9 mouse cellular contexts compared by ENCODE assay signal in genomic region chr5:35523735-35524134, GRCm38 (mm10). TPM values are rescaled to one million over a fixed set of nuclear protein-coding genes. Genes with fewer than 3 reads are reported as not detected.
DNase-seq lines count a peak whose midpoint lies in the region; ATAC-seq and TF ChIP-seq lines count a peak whose summit lies in the region.
"Had no signal": no experiment of that assay in that cellular context is flagged by ENCODE, and none has a peak within 500 bp of the region (broad histone marks: within the 10 kb centered on the region; RNA-seq: fewer than 3 reads in every experiment).

No protein-coding gene starts in this region.

- TF ChIP-seq EP300 in MEL (IDR thresholded peaks at IDR 0.05; ENCODE audit: low read depth in 1 of 2, low read length in 2 of 2) = no peak

- 4% methylated on average over 5 of the region's 5 CpGs for WGBS in forebrain, embryonic 10.5 days
- 4% methylated on average over 5 of the region's 5 CpGs for WGBS in forebrain, embryonic 16.5 days
- WGBS in cerebellum, adult 2 months = 3% methylated on average over 5 of the region's 5 CpGs
- WGBS in forebrain, postnatal 0 days = under 1% methylated on average over 5 of the region's 5 CpGs
- WGBS in large intestine, adult 2 months = 6% methylated on average over 5 of the region's 5 CpGs

- H3K4me2 ChIP-seq in forebrain, embryonic 16.5 days (ENCODE audit: low read length) = no peak overlapping the region
- H3K4me2 ChIP-seq in forebrain, postnatal 0 days (ENCODE audit: low read depth) = no peak overlapping the region
- H3K4me2 ChIP-seq: limb, embryonic 13.5 days had no signal

- TF ChIP-seq CTCF in MEL (IDR thresholded peaks at IDR 0.05 in 2 of 3, conservative IDR thresholded peaks at IDR 0.05 in 1 of 3; ENCODE audit: control insufficient read depth in 1 of 3, insufficient read depth in 1 of 3, low read depth in 2 of 3, low read length in 3 of 3, poor library complexity in 1 of 3, severe bottlenecking in 1 of 3) = peak; percentile 56 to 59 (median 56)
- TF ChIP-seq CTCF in cerebellum, adult 2 months (IDR thresholded peaks at IDR 0.05; ENCODE audit: borderline replicate concordance, insufficient read depth, low read depth, low read length) = peak; percentile 88
- TF ChIP-seq CTCF in forebrain, postnatal 0 days (IDR thresholded peaks at IDR 0.05; ENCODE audit: low read depth) = peak; percentile 90

- no peaks in the 10 kb centered on the region for H3K9me3 ChIP-seq in forebrain, embryonic 10.5 days
- no peaks in the 10 kb centered on the region for H3K9me3 ChIP-seq in forebrain, embryonic 16.5 days (ENCODE audit: control insufficient read depth, low read length)
- no peaks in the 10 kb centered on the region for H3K9me3 ChIP-seq in MEL (replicated peaks; ENCODE audit: insufficient read depth, low read length)
- no peaks in the 10 kb centered on the region for H3K9me3 ChIP-seq in forebrain, postnatal 0 days (ENCODE audit: low read length)
- H3K9me3 ChIP-seq: limb, embryonic 13.5 days had no signal

- peaks cover 38% of the 10 kb centered on the region for H3K4me1 ChIP-seq in forebrain, embryonic 10.5 days
- H3K4me1 ChIP-seq in forebrain, embryonic 16.5 days (replicated peaks; ENCODE audit: control insufficient read depth, insufficient read depth, low read length) = peaks cover 5% of the 10 kb centered on the region; the same call in 1 of the 2 replicates
- no peaks in the 10 kb centered on the region for H3K4me1 ChIP-seq in MEL (ENCODE audit: control insufficient read depth in 1 of 2, insufficient read depth in 2 of 2, low read length in 2 of 2)
- no peaks in the 10 kb centered on the region for H3K4me1 ChIP-seq in cerebellum, adult 2 months (ENCODE audit: control insufficient read depth, insufficient read depth, low read length)
- no peaks in the 10 kb centered on the region for H3K4me1 ChIP-seq in forebrain, postnatal 0 days (ENCODE audit: insufficient read depth)

- peaks cover 63% of the 10 kb centered on the region for H3K27me3 ChIP-seq in forebrain, embryonic 10.5 days (ENCODE audit: poor library complexity, severe bottlenecking)
- H3K27me3 ChIP-seq in forebrain, embryonic 16.5 days (replicated peaks; ENCODE audit: control insufficient read depth, insufficient read depth, low read length) = peaks cover 15% of the 10 kb centered on the region
- no peaks in the 10 kb centered on the region for H3K27me3 ChIP-seq in MEL (ENCODE audit: control insufficient read depth in 1 of 2, insufficient read depth in 2 of 2, low read length in 2 of 2)
- H3K27me3 ChIP-seq in cerebellum, adult 2 months (ENCODE audit: control insufficient read depth, insufficient read depth, low read length) = no peaks in the 10 kb centered on the region
- peaks cover 13% of the 10 kb centered on the region for H3K27me3 ChIP-seq in forebrain, postnatal 0 days (ENCODE audit: insufficient read depth, low read length)

- H3K27ac ChIP-seq in forebrain, embryonic 10.5 days = no peak overlapping the region
- H3K27ac ChIP-seq in forebrain, embryonic 16.5 days (ENCODE audit: low read length) = no peak overlapping the region
- no peak overlapping the region for H3K27ac ChIP-seq in MEL (ENCODE audit: control insufficient read depth, low read depth, low read length)
- H3K27ac ChIP-seq in cerebellum, adult 2 months (ENCODE audit: insufficient read depth, low read length) = no peak overlapping the region
- H3K27ac ChIP-seq in forebrain, postnatal 0 days (ENCODE audit: low read depth, low read length) = no peak overlapping the region
- H3K27ac ChIP-seq: limb, embryonic 13.5 days had no signal

- ATAC-seq in forebrain, embryonic 16.5 days = no peak
- ATAC-seq in forebrain, postnatal 0 days = peak; percentile 24; the same call in 1 of the 2 replicates

- H3K36me3 ChIP-seq in forebrain, embryonic 10.5 days (replicated peaks) = no peaks in the 10 kb centered on the region
- no peaks in the 10 kb centered on the region for H3K36me3 ChIP-seq in forebrain, embryonic 16.5 days (ENCODE audit: control insufficient read depth, insufficient read depth)
- no peaks in the 10 kb centered on the region for H3K36me3 ChIP-seq in MEL (ENCODE audit: control insufficient read depth in 1 of 2, insufficient read depth in 2 of 2, low read length in 2 of 2)
- H3K36me3 ChIP-seq in forebrain, postnatal 0 days (ENCODE audit: insufficient read depth) = no peaks in the 10 kb centered on the region
- H3K36me3 ChIP-seq: limb, embryonic 13.5 days had no signal

- peak; percentile 59 for TF ChIP-seq RAD21 in MEL (IDR thresholded peaks at IDR 0.05; ENCODE audit: low read depth, low read length)

- H3K79me2 ChIP-seq in MEL (ENCODE audit: control insufficient read depth, insufficient read depth, low read length, poor library complexity) = no peaks in the 10 kb centered on the region

- peak; percentile 80 for DNase-seq in forebrain, embryonic 10.5 days (ENCODE audit: extremely low spot score, low spot score)
- peak; percentile 17 for DNase-seq in MEL (ENCODE audit: low read depth, low spot score)
- peak; percentile 44 to 64 for DNase-seq in cerebellum, adult 2 months
- peak; percentile 76 for DNase-seq in forebrain, postnatal 0 days
- DNase-seq in large intestine, adult 2 months (ENCODE audit: low read depth, low spot score) = peak; percentile 10
- peak; percentile 83 for DNase-seq in lung, postnatal 14 days
- peak; percentile 82 for DNase-seq in right cerebral cortex, postnatal 4 days

- TF ChIP-seq POLR2A in MEL (IDR thresholded peaks at IDR 0.05; ENCODE audit: control insufficient read depth in 1 of 2, insufficient read depth in 1 of 2, low read depth in 1 of 2, low read length in 2 of 2, poor library complexity in 1 of 2) = no peak
- no peak for TF ChIP-seq POLR2A in cerebellum, adult 2 months (IDR thresholded peaks at IDR 0.05; ENCODE audit: borderline replicate concordance, insufficient read depth, low read length)

- no peak overlapping the region for H3K4me3 ChIP-seq in forebrain, embryonic 10.5 days
- H3K4me3 ChIP-seq in forebrain, embryonic 16.5 days (replicated peaks; ENCODE audit: low read length) = no peak overlapping the region
- no peak overlapping the region for H3K4me3 ChIP-seq in MEL (ENCODE audit: control insufficient read depth in 1 of 2, insufficient read depth in 1 of 2, low read depth in 2 of 2, low read length in 2 of 2)
- no peak overlapping the region for H3K4me3 ChIP-seq in cerebellum, adult 2 months (replicated peaks; ENCODE audit: insufficient read depth, low read depth, low read length)
- H3K4me3 ChIP-seq in forebrain, postnatal 0 days (ENCODE audit: low read depth, low read length) = no peak overlapping the region
- H3K4me3 ChIP-seq: limb, embryonic 13.5 days had no signal

- no peak overlapping the region for H3K9ac ChIP-seq in forebrain, embryonic 16.5 days (replicated peaks; ENCODE audit: low read depth, low read length)
- H3K9ac ChIP-seq in MEL (ENCODE audit: control insufficient read depth, low read depth, low read length, poor library complexity, severe bottlenecking) = no peak overlapping the region
- H3K9ac ChIP-seq in forebrain, postnatal 0 days = no peak overlapping the region
- H3K9ac ChIP-seq: limb, embryonic 13.5 days had no signal

TF ChIP-seq in MEL, 35 proteins besides CTCF, POLR2A, EP300 and RAD21:
- no peak for TF ChIP-seq KAT2A (conservative IDR thresholded peaks at IDR 0.05; ENCODE audit: low read depth, low read length)
- peak; percentile 45 for TF ChIP-seq SMC3 (IDR thresholded peaks at IDR 0.05; ENCODE audit: low read depth, low read length)
- TF ChIP-seq NELFE (IDR thresholded peaks at IDR 0.05; ENCODE audit: low read depth, low read length) = no peak

RNA-seq across cellular contexts. Expression of gene Cpz, which starts 1.8 kb away (rescaled TPM):
- polyA plus RNA-seq in forebrain, embryonic 10.5 days (2016; fragmentation: Nextera tagmentation; extraction: Ambion mirVana) = 4.6 and 5.3 TPM in 2 replicates
- 1.2 and 1.7 TPM in 2 replicates for polyA plus RNA-seq in forebrain, embryonic 16.5 days (2015; fragmentation: Nextera tagmentation; extraction: Ambion mirVana)
- total RNA-seq in MEL (2012; rRNA removed) = not detected in 2 replicates
- polyA plus RNA-seq in MEL (2012; ENCODE audit: insufficient read depth in 1 of 2, insufficient read length in 2 of 2, low read depth in 1 of 2, low replicate concordance in 2 of 2, missing spikeins in 1 of 2) = under 1 TPM in 1 of 2 experiments, not detected in 1; 0.10 TPM
- polyA plus RNA-seq in cerebellum, adult 2 months (2012; rRNA removed) = 0.36 and 0.57 TPM in 2 replicates
- 3.5 and 14.3 TPM in 2 replicates for total RNA-seq in forebrain, postnatal 0 days (2014; rRNA removed)
- 1.8 and 2.2 TPM in 2 replicates for polyA plus RNA-seq in forebrain, postnatal 0 days (2015; fragmentation: Nextera tagmentation; extraction: Ambion mirVana)
- polyA plus RNA-seq in large intestine, adult 2 months (2012; rRNA removed) = 1.1 and 1.2 TPM in 2 replicates

RNA-seq across cellular contexts. Expression of gene Trmt44, which starts 51.1 kb away (rescaled TPM):
- polyA plus RNA-seq in forebrain, embryonic 10.5 days (2016; fragmentation: Nextera tagmentation; extraction: Ambion mirVana) = 9.2 and 10.0 TPM in 2 replicates
- 9.1 and 9.3 TPM in 2 replicates for polyA plus RNA-seq in forebrain, embryonic 16.5 days (2015; fragmentation: Nextera tagmentation; extraction: Ambion mirVana)
- total RNA-seq in MEL (2012; rRNA removed) = 13.1 and 16.6 TPM in 2 replicates
- 10 to 100 TPM in 1 of 2 experiments, not detected in 1; 14.3 TPM for polyA plus RNA-seq in MEL (2012; ENCODE audit: insufficient read depth in 1 of 2, insufficient read length in 2 of 2, low read depth in 1 of 2, low replicate concordance in 2 of 2, missing spikeins in 1 of 2)
- 6.3 and 6.4 TPM in 2 replicates for polyA plus RNA-seq in cerebellum, adult 2 months (2012; rRNA removed)
- 10.6 and 12.3 TPM in 2 replicates for total RNA-seq in forebrain, postnatal 0 days (2014; rRNA removed)
- 2.7 and 3.5 TPM in 2 replicates for polyA plus RNA-seq in forebrain, postnatal 0 days (2015; fragmentation: Nextera tagmentation; extraction: Ambion mirVana)
- 3.9 and 5.3 TPM in 2 replicates for polyA plus RNA-seq in large intestine, adult 2 months (2012; rRNA removed)

RNA-seq across cellular contexts. Expression of gene Acox3, which starts 59.1 kb away (rescaled TPM):
- polyA plus RNA-seq in forebrain, embryonic 10.5 days (2016; fragmentation: Nextera tagmentation; extraction: Ambion mirVana) = 10.3 and 10.8 TPM in 2 replicates
- polyA plus RNA-seq in forebrain, embryonic 16.5 days (2015; fragmentation: Nextera tagmentation; extraction: Ambion mirVana) = 13.0 and 15.9 TPM in 2 replicates
- 3.9 and 6.5 TPM in 2 replicates for total RNA-seq in MEL (2012; rRNA removed)
- 10 to 100 TPM in 1 of 2 experiments, not detected in 1; 11.4 TPM for polyA plus RNA-seq in MEL (2012; ENCODE audit: insufficient read depth in 1 of 2, insufficient read length in 2 of 2, low read depth in 1 of 2, low replicate concordance in 2 of 2, missing spikeins in 1 of 2)
- polyA plus RNA-seq in cerebellum, adult 2 months (2012; rRNA removed) = 33.3 and 33.7 TPM in 2 replicates
- 18.3 and 32.1 TPM in 2 replicates for total RNA-seq in forebrain, postnatal 0 days (2014; rRNA removed)
- polyA plus RNA-seq in forebrain, postnatal 0 days (2015; fragmentation: Nextera tagmentation; extraction: Ambion mirVana) = 12.5 and 13.4 TPM in 2 replicates
- 27.0 and 43.3 TPM in 2 replicates for polyA plus RNA-seq in large intestine, adult 2 months (2012; rRNA removed)

Comparison
In these comparisons a context has a peak if more than half of its experiments do, and no peak if none do; other contexts are left out.
1. DNase-seq: peak in every context shown above with its lines; median percentile 83 in lung, postnatal 14 days; 82 in right cerebral cortex, postnatal 4 days; 80 in forebrain, embryonic 10.5 days; 76 in forebrain, postnatal 0 days; 54 in cerebellum, adult 2 months; 17 in MEL; 10 in large intestine, adult 2 months.